Mouse (Mus musculus) forebrain, embryonic 13.5 days (tissue): ENCODE results near the gene Add1. TPM values are rescaled to one million over a fixed set of nuclear protein-coding genes. Genes with fewer than 3 reads are reported as not detected.
"Not testable (repeated sequence)": the region's sequence is repeated elsewhere in the genome, so short reads cannot be mapped to it uniquely, and the experiment has no call there.

Experiments used
- ATAC-seq: fragments of 200-750 bp; cut with Nextera tagmentation; 2 replicates; pipeline ENCODE4 v1.8.0; 2017
- H3K27ac ChIP-seq: fragments of 300-500 bp; sonication (generic); 2 replicates; pipeline ENCODE4 v1.5.1; 2015; ENCODE audit warnings: inconsistent platforms, mild to moderate bottlenecking, moderate library complexity
- H3K27me3 ChIP-seq: fragments of 300-500 bp; sonication (generic); 2 replicates; pipeline ENCODE4 v1.6.1; 2015; ENCODE audit warnings: mild to moderate bottlenecking, inconsistent platforms
- H3K36me3 ChIP-seq: fragments of 300-500 bp; sonication (generic); 2 replicates; pipeline ENCODE4 v1.6.1; 2015; ENCODE audit warnings: mild to moderate bottlenecking, inconsistent platforms; ENCODE audit not compliant: poor library complexity, severe bottlenecking
- H3K4me1 ChIP-seq: fragments of 300-500 bp; sonication (generic); 2 replicates; pipeline ENCODE4 v1.6.1; 2015; ENCODE audit warnings: inconsistent platforms
- H3K4me2 ChIP-seq: fragments of 300-500 bp; sonication (generic); 2 replicates; pipeline ENCODE4 v1.6.1; 2015; ENCODE audit warnings: inconsistent platforms, mild to moderate bottlenecking, moderate library complexity
- H3K4me3 ChIP-seq: fragments of 300-500 bp; sonication (generic); 2 replicates; pipeline ENCODE4 v1.5.1; 2015; ENCODE audit warnings: mild to moderate bottlenecking, inconsistent platforms
- H3K9ac ChIP-seq: fragments of 300-500 bp; sonication (generic); 2 replicates; pipeline ENCODE4 v1.6.1; 2015; ENCODE audit warnings: mild to moderate bottlenecking, inconsistent platforms
- H3K9me3 ChIP-seq: fragments of 300-500 bp; sonication (generic); replicated peaks from 2 replicates; pipeline ENCODE4 v1.6.1; 2016; ENCODE audit warnings: inconsistent platforms
- WGBS: fragments of 180-500 bp; shearing (Covaris S2); methylation state at CpG from one replicate; pipeline ENCODE4 v1.1.7; 2015; 5-methylcytosine and 5-hydroxymethylcytosine counted together
- polyA plus RNA-seq: library from polyadenylated mRNA; unstranded; fragments of >200 nt; fragmentation: Nextera tagmentation; extraction: Ambion mirVana; gene quantifications from 2 replicates; pipeline ENCODE4 v1.2.1, GENCODE M21; 2015

The Add1 gene
- polyA plus RNA-seq, 1 experiment from 2014 or later, result 173 TPM

DNA sequence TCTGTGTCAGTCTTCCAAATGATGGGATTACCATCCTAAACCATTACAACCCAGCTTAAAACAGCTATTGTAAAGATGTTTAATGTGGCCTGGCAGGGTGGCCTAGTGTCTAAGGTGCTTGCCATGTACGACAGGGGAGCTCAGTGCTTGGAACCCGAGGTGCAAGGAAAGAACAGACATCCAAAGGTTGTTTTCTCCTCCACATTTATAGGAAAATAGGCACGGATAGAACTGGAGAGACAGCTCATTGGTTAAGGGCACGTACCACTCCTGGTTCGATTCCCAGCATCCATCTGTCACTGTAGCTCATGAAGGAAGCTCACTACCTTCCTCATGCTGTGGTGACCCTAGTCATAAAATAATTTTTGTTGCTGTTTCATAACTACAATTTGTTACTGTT, 14.4 kb downstream of the Add1 start:
- H3K4me1 ChIP-seq, result peaks cover 40% of the 10 kb centered on the region
- no peaks in the 10 kb centered on the region; the same call in 1 of the 2 replicates for H3K36me3 ChIP-seq
- no peak overlapping the region for H3K9ac ChIP-seq
- WGBS, result 69% methylated on average over 5 of the region's 5 CpGs
- no peak overlapping the region for H3K27ac ChIP-seq
- H3K27me3 ChIP-seq, result no peaks in the 10 kb centered on the region
- no peak for ATAC-seq
- H3K4me2 ChIP-seq, result no peak overlapping the region
- no peaks in the 10 kb centered on the region for H3K9me3 ChIP-seq
- no peak overlapping the region for H3K4me3 ChIP-seq

DNA sequence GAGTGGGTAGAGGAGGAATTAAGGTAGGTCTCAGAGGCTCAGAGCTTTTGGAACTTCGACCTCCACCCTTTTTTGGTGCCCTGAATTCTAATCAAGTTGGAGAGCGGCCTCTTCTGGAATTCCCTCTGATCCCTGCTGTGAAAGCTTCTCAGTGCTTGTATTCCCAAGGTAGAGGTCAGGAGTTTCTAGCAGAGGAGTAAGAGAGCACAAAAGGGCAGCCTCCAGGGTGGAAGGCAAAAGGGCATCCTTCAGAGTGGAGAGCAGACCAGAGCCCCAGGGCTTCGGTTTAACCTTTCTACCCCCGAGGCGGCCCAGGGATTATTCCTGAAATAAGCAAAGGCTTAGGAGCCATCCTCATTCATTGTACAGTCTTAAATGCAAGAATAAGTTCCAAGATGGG, 16.6 kb downstream of the Add1 start:
- Histone ChIP-seq H3K27ac (peak overlapping the region; percentile 69; the same call in 1 of the 2 replicates), H3K9ac (peak overlapping the region; percentile 45), H3K4me1 (peaks cover 40% of the 10 kb centered on the region), H3K4me3 (no peak overlapping the region), H3K27me3 (no peaks in the 10 kb centered on the region), H3K9me3 (no peaks in the 10 kb centered on the region), H3K4me2 (no peak overlapping the region; the same call in 1 of the 2 replicates), H3K36me3 (no peaks in the 10 kb centered on the region)
- 6% methylated on average over 5 of the region's 5 CpGs for WGBS
- no peak for ATAC-seq

DNA sequence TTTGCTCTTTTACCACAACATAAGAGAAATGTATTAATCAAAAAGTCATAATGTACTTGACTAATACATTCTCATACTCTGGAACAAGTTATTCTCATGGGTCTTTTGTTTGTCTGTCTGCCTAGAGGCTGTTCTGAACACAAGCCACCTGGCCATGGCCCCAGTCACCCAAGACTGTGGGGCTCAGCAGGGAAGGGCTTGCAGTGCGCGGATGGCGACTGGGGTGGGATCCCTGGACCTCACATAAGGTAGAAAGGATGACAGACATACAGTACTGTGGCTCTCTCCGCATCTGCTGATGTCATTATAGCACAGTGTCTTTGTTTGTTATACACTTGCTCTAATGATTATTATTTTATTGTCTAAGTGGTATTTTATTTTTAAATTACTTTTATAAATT, 17.2 kb downstream of the Add1 start:
- 9% methylated on average over 4 of the region's 4 CpGs for WGBS
- no peak overlapping the region for H3K4me3 ChIP-seq
- peak overlapping the region; percentile 69 for H3K27ac ChIP-seq
- no peak overlapping the region for H3K4me2 ChIP-seq
- no peak overlapping the region for H3K9ac ChIP-seq
- H3K9me3 ChIP-seq, result no peaks in the 10 kb centered on the region
- peaks cover 40% of the 10 kb centered on the region for H3K4me1 ChIP-seq
- no peaks in the 10 kb centered on the region for H3K36me3 ChIP-seq
- no peak for ATAC-seq
- H3K27me3 ChIP-seq, result no peaks in the 10 kb centered on the region

DNA sequence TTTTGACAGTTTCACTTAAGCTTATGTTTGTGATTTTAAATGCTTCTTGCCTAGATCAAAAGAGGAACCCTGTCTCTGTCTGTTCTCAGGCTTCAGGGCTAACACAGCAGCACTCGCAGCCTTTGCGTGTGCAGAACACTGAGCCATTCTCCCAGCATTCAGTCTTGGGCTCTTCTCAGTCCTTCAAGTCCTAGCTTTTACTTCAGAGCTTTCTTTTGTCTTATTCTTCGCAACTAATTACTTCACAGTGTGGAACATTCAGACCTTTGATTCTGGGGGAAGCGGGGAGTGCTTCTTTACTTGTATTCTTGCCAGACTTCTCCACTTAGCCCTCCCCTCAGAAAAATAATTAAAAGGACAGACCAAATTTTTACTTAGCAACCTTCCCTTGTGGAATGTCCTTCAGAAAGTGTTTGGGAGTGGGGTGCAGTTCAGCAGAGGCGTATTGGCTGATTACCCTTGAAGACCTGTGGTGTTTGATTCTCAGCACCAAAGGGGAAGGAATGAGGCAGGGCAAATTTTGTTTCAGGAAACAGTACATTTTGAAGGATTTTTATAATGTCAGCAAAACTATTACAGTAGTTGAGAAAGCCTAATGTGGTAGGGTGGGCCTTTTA, 18.0 kb downstream of the Add1 start:
- no peaks in the 10 kb centered on the region for H3K27me3 ChIP-seq
- no peaks in the 10 kb centered on the region for H3K9me3 ChIP-seq
- no peak overlapping the region for H3K9ac ChIP-seq
- WGBS, result 6% methylated on average over 5 of the region's 5 CpGs
- peak; percentile 63; the same call in 1 of the 2 replicates for ATAC-seq
- peak overlapping the region; percentile 49 for H3K27ac ChIP-seq
- H3K4me2 ChIP-seq, result no peak overlapping the region
- H3K36me3 ChIP-seq, result no peaks in the 10 kb centered on the region
- H3K4me3 ChIP-seq, result no peak overlapping the region
- peaks cover 34% of the 10 kb centered on the region for H3K4me1 ChIP-seq

DNA sequence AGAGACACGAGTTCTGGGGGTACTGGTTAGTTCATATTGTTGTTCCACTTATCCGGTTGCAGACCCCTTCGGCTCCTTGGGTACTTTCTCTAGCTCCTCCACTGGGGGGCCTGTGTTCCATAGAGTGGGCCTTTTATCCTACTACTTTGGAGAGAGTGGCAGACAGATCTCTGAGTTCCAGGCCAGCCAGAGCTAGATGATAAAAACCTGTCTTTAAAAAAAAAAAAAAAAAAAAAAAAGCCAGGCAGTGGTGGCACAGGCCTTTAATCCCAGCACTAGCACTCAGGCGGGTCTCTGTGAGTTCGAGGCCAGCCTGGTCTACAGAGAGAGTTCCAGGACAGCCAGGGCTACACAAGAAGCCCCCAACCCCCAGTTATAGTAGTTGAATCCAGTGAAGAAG, 18.8 kb downstream of the Add1 start:
- not testable (repeated sequence) for ATAC-seq, H3K9me3 ChIP-seq, H3K4me3 ChIP-seq, H3K36me3 ChIP-seq, H3K4me2 ChIP-seq, H3K27me3 ChIP-seq, H3K9ac ChIP-seq
- whole genome bisulfite sequencing, result 52% methylated on average over 5 of the region's 5 CpGs
- H3K27ac ChIP-seq, result peak overlapping the region; percentile 51; the same call in 1 of the 2 replicates
- H3K4me1 ChIP-seq, result peaks cover 30% of the 10 kb centered on the region

DNA sequence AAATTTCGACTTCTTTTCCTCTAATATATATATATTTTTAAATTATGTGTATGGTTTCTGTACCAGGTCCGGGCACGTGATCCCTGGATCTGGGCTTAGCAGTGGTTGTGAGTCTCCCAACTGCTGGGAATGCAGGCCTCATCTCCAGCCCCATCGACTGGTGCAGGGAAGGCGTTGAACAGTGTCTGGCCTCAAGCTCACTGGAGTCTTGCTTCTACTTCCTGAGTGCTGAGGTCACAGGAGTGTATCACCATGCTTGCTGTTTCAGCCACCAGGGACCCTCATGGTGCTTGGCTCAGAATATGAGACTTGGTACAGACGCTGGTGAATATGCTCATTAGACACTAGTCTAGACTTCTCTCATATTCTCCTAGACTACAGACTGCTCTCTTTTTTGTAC, 19.2 kb downstream of the Add1 start:
- H3K36me3 ChIP-seq, result peaks cover 3% of the 10 kb centered on the region
- no peaks in the 10 kb centered on the region for H3K27me3 ChIP-seq
- ATAC-seq, result no peak
- H3K9me3 ChIP-seq, result no peaks in the 10 kb centered on the region
- 89% methylated on average over 6 of the region's 6 CpGs for WGBS
- H3K4me3 ChIP-seq, result no peak overlapping the region
- peaks cover 26% of the 10 kb centered on the region for H3K4me1 ChIP-seq
- no peak overlapping the region for H3K4me2 ChIP-seq
- peak overlapping the region; percentile 51; the same call in 1 of the 2 replicates for H3K27ac ChIP-seq
- H3K9ac ChIP-seq, result no peak overlapping the region

DNA sequence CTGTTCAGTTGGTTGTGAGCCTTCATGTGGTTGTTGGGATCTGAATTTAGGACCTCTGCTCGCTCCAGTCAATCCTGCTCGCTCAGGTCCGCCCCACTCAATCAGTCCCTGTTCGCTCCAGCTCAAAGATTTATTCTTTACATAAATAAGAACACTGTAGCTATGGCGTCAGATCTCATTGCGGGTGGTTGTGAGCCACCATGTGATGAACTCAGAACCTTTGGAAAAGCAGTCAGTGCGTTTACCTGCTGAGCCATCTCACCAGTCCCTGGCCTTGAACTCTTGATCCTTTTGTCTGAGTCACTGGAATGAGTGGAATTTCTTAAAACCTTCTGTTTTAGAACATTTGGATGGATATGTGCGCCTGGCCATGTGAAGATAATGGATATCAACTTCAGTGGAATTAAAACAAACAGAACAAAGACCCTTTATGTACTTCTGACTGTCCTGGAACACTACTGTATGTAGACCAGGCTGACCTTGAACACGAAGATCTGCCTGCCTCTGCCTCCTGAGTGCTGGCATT, 19.8 kb downstream of the Add1 start:
- H3K9me3 ChIP-seq, result no peaks in the 10 kb centered on the region
- H3K36me3 ChIP-seq, result peaks cover 9% of the 10 kb centered on the region
- H3K4me3 ChIP-seq, result no peak overlapping the region
- H3K9ac ChIP-seq, result no peak overlapping the region
- H3K4me1 ChIP-seq, result peaks cover 26% of the 10 kb centered on the region
- ATAC-seq, result no peak
- 95% methylated on average over 9 of the region's 9 CpGs for WGBS
- H3K27ac ChIP-seq, result no peak overlapping the region
- no peaks in the 10 kb centered on the region for H3K27me3 ChIP-seq
- no peak overlapping the region for H3K4me2 ChIP-seq

DNA sequence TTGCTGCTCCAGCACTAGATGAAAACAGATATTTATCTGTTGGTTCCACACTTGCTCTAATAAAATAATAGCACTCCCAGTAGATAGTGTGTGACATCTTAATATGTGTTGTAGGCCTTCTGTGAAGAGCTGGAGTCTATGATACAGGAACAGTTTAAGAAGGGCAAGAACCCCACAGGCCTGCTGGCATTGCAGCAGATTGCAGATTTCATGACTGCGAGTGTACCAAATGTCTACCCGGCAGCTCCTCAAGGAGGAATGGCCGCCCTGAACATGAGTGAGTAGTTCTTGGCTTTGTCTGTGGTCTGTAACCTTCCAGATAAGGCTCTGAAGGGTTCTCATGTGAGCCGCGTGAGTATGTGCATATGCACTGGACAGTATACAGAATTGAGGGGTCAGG, 31.1 kb downstream of the Add1 start:
- H3K27ac ChIP-seq, result no peak overlapping the region
- H3K4me3 ChIP-seq, result no peak overlapping the region
- 95% methylated on average over 5 of the region's 5 CpGs for WGBS
- no peaks in the 10 kb centered on the region for H3K9me3 ChIP-seq
- no peaks in the 10 kb centered on the region for H3K4me1 ChIP-seq
- H3K36me3 ChIP-seq, result peaks cover 66% of the 10 kb centered on the region
- H3K9ac ChIP-seq, result no peak overlapping the region
- H3K4me2 ChIP-seq, result no peak overlapping the region
- ATAC-seq, result no peak
- H3K27me3 ChIP-seq, result no peaks in the 10 kb centered on the region

DNA sequence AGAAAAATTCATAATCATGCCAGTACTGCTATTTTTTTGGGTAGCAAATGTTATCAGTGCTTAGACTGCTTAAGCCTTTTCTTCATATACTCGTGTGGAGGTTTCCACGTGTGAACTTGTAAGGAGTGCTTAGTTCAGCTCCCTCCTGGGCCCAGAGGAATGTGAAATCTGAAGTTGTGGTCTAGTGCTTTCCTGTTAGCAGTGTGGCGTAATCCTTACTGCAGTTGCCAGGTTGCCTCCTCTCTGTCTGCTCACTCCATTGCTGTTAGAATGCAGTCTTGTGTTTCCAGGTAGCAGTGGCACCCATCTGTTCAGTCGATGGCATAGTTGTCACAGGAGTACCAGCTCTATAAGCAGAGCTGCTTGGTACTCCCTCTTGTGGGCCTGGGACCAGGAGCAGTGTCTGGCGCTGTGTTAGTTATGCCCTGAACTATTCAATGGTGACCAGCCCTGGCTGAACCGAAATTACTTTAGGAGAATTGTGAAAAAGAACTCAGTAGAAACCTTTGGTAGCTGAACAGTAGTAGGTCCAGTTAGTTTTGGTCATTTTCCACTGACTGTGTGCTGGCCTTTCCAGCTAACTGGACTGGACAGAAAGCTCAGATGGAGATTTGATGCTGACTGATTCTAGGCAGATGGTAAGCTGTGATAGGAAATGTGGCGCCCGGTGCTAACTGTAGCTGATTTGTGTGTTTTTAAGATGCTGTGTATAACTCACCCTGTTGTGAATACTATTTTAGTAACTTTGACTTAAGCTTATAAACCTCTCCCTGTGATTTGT, 33.8 kb downstream of the Add1 start:
- no peak overlapping the region for H3K27ac ChIP-seq
- no peaks in the 10 kb centered on the region for H3K9me3 ChIP-seq
- H3K4me2 ChIP-seq, result no peak overlapping the region
- WGBS, result 90% methylated on average over 8 of the region's 8 CpGs
- no peak overlapping the region for H3K9ac ChIP-seq
- H3K4me3 ChIP-seq, result no peak overlapping the region
- H3K27me3 ChIP-seq, result no peaks in the 10 kb centered on the region
- H3K4me1 ChIP-seq, result no peaks in the 10 kb centered on the region
- ATAC-seq, result no peak
- peaks cover 71% of the 10 kb centered on the region for H3K36me3 ChIP-seq

DNA sequence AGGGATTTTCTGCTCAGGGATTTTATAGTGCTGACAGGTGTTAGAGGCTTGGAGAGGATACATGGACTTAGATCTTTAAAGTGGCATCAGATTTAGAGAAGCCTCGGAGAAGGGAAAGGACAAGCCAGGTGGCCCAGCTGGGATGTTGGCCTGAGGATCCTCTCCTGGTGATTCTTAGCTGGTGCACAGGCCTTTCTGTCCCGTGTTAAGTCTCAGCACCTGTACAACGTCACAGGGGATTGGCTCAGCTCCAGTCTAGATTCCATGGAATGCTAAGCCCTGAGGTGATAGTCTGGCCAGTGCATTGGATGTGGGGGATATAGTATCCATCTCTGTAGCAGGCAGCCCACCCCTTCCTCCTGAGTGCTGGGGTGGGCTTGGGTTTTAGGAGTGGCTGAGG, 34.8 kb downstream of the Add1 start:
- WGBS, result 75% methylated on average over 3 of the region's 3 CpGs
- ATAC-seq, result no peak
- Histone ChIP-seq H3K9ac (no peak overlapping the region), H3K27me3 (no peaks in the 10 kb centered on the region), H3K36me3 (peaks cover 69% of the 10 kb centered on the region), H3K4me2 (no peak overlapping the region), H3K4me3 (no peak overlapping the region), H3K9me3 (no peaks in the 10 kb centered on the region), H3K4me1 (no peaks in the 10 kb centered on the region), H3K27ac (no peak overlapping the region)

DNA sequence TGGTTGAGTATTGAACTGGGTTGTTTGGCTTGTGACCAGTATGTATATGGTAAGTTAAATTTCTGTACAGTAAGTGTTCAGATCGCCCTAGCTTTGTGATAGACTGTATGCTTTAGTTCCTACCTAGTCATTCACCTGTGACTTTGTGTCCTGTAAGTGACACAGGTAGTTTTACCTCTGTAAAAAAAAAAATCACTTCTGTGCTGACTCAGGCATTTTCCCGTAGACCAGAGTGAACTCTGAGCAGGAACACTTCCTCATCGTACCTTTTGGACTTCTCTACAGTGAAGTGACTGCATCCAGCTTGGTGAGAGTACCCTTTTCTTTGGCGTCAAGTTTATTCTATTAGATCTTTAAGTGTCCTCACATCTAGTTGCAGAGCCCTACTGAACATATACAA, 36.5 kb downstream of the Add1 start:
- no peak for ATAC-seq
- no peaks in the 10 kb centered on the region for H3K27me3 ChIP-seq
- H3K4me1 ChIP-seq, result no peaks in the 10 kb centered on the region
- no peak overlapping the region for H3K4me2 ChIP-seq
- no peak overlapping the region for H3K27ac ChIP-seq
- H3K9me3 ChIP-seq, result no peaks in the 10 kb centered on the region
- H3K36me3 ChIP-seq, result peaks cover 80% of the 10 kb centered on the region
- H3K9ac ChIP-seq, result no peak overlapping the region
- no peak overlapping the region for H3K4me3 ChIP-seq
- 94% methylated on average over 4 of the region's 4 CpGs for WGBS

DNA sequence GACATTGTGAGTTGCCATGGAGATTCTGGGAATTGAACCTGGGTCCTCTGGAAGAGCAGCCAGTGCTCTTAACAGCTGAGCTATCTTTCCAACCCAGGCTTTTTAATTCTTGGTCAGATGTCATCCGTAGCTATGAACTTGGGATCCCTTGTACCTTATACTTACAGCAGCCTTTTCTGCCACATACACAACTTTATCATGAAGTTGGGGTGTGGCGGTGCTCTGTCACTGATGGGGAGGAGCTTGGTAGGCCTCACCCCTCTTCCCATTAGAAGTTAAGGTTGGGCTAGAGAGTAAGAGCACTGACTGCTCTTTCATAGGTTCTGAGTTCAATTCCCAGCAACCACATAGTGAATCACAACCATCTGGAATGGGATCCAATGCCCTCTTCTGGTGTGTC, 59.5 kb downstream of the Add1 start:
- no peak overlapping the region for H3K9ac ChIP-seq
- H3K36me3 ChIP-seq, result peaks cover 81% of the 10 kb centered on the region
- no peaks in the 10 kb centered on the region for H3K9me3 ChIP-seq
- H3K27me3 ChIP-seq, result no peaks in the 10 kb centered on the region
- H3K27ac ChIP-seq, result no peak overlapping the region
- WGBS, result 90% methylated on average over 2 of the region's 2 CpGs
- no peak for ATAC-seq
- H3K4me1 ChIP-seq, result peaks cover 23% of the 10 kb centered on the region
- no peak overlapping the region for H3K4me2 ChIP-seq
- no peak overlapping the region for H3K4me3 ChIP-seq
